Comparison of ENCODE assay signal across 8 mouse cellular contexts in the genomic region with DNA sequence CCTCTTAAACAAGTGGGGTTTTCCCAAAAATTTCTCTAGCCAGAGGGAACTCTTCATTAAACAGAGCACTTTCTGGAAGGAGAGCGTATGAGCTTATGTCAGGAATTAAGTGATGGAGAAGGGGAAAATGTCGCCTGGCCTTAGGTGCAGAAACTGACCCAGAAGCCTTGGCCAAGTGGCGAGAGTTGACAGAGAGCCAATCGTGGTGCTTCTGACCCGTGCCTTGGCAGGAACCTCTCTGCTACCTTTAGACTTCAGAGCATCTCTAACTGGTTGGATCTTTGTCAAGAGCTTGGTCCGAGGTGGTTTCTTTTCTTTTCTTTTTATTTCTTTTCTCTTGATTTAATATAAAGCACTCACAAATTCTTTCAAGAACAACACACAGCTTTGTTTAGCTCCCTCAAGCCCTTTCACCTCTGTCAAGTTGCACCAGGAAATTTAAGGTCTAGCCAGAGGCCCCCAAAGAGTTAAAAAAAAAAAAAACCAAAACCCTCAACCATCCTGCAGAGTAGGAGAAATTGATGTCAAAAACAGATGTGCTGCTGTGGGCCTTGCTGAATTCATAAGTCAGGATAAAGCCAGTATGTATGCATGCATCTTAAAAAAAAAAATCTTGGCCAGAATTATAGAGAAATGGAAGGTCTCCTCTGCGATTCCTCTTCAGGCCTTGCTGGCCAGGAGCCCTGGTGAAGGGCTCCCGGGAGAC.
DNase-seq lines count a peak whose midpoint lies in the region; ATAC-seq and TF ChIP-seq lines count a peak whose summit lies in the region.

No protein-coding gene starts in this region.

- no peaks in the 10 kb centered on the region for H3K9me3 ChIP-seq in neural tube, embryonic 14.5 days (ENCODE audit: control insufficient read depth, low read length)

- no peaks in the 10 kb centered on the region for H3K4me1 ChIP-seq in kidney, adult 2 months (ENCODE audit: control insufficient read depth, insufficient read depth, low read length)
- H3K4me1 ChIP-seq in embryonic fibroblast, embryonic 13.5 days (ENCODE audit: control insufficient read depth, insufficient read depth, low read length): peaks cover 13% of the 10 kb centered on the region
- no peaks in the 10 kb centered on the region for H3K4me1 ChIP-seq in neural tube, embryonic 14.5 days (ENCODE audit: control insufficient read depth, insufficient read depth, low read length)

- TF ChIP-seq CTCF in kidney, adult 2 months (conservative IDR thresholded peaks at IDR 0.05; ENCODE audit: insufficient read depth, insufficient read length, low read depth, low read length): no peak
- TF ChIP-seq CTCF in embryonic fibroblast, embryonic 13.5 days (IDR thresholded peaks at IDR 0.05; ENCODE audit: borderline replicate concordance, insufficient read depth, low read length): no peak

- no peaks in the 10 kb centered on the region for H3K27me3 ChIP-seq in kidney, adult 2 months (replicated peaks; ENCODE audit: control insufficient read depth, insufficient read depth, low read length)
- no peaks in the 10 kb centered on the region for H3K27me3 ChIP-seq in neural tube, embryonic 14.5 days (ENCODE audit: control insufficient read depth, insufficient read depth, low read length)

- peak; percentile 83 for DNase-seq in kidney, adult 2 months
- DNase-seq in kidney, postnatal 10 days: no peak
- peak; percentile 51 to 52 for DNase-seq in kidney, adult 8-10 months
- no peak for DNase-seq in testis, postnatal 14 days (ENCODE audit: low spot score)
- no peak for DNase-seq in urinary bladder, adult 18-20 months (ENCODE audit: low spot score in 2 of 2)
- no peak for DNase-seq in ovary, postnatal 36 days (ENCODE audit: low spot score)

- no peak overlapping the region for H3K9ac ChIP-seq in neural tube, embryonic 14.5 days (replicated peaks; ENCODE audit: low read depth, low read length)

- H3K27ac ChIP-seq in kidney, adult 2 months (ENCODE audit: insufficient read depth, low read depth, low read length): no peak overlapping the region
- H3K27ac ChIP-seq in embryonic fibroblast, embryonic 13.5 days (ENCODE audit: insufficient read depth, low read length): peak overlapping the region; percentile 21
- peak overlapping the region; percentile 0; the same call in 1 of the 2 replicates for H3K27ac ChIP-seq in neural tube, embryonic 14.5 days (ENCODE audit: low read depth, low read length)

- no peak; the same call in 1 of the 2 replicates for ATAC-seq in neural tube, embryonic 14.5 days (ENCODE audit: low read depth)

- no peak overlapping the region for H3K4me3 ChIP-seq in kidney, adult 2 months (ENCODE audit: insufficient read depth, low read depth, low read length)
- no peak overlapping the region for H3K4me3 ChIP-seq in embryonic fibroblast, embryonic 13.5 days (ENCODE audit: insufficient read depth, low read length)
- no peak overlapping the region for H3K4me3 ChIP-seq in neural tube, embryonic 14.5 days (ENCODE audit: low read depth, low read length)

- no peaks in the 10 kb centered on the region for H3K36me3 ChIP-seq in kidney, adult 2 months (ENCODE audit: control insufficient read depth, insufficient read depth, low read length)
- no peaks in the 10 kb centered on the region for H3K36me3 ChIP-seq in neural tube, embryonic 14.5 days (ENCODE audit: control insufficient read depth, insufficient read depth, low read length)

- TF ChIP-seq POLR2A in kidney, adult 2 months (IDR thresholded peaks at IDR 0.05; ENCODE audit: low read depth, low read length): no peak
- TF ChIP-seq POLR2A in embryonic fibroblast, embryonic 13.5 days (IDR thresholded peaks at IDR 0.05; ENCODE audit: low read depth, low read length): no peak

- WGBS in kidney, adult 2 months: 53% methylated on average over 8 of the region's 8 CpGs
- WGBS in neural tube, embryonic 14.5 days: 52% methylated on average over 8 of the region's 8 CpGs

- H3K4me2 ChIP-seq in neural tube, embryonic 14.5 days (ENCODE audit: low read depth, low read length): no peak overlapping the region

Comparison
In these comparisons a context has a peak if more than half of its experiments do, and no peak if none do; other contexts are left out.
1. DNase-seq: peak in kidney, adult 2 months (single experiment) and kidney, adult 8-10 months (2 of 2); none in kidney, postnatal 10 days (single experiment), testis, postnatal 14 days (single experiment), urinary bladder, adult 18-20 months (0 of 2) and ovary, postnatal 36 days (single experiment).